Mouse (Mus musculus): ENCODE measurements at regions not wholly inside any gene's neighbourhood (a gene's known extent, or its start where the extent isn't known, plus 50 kb on each side); places are given as distances from the start of the nearest gene placed in this dataset.

GRCm38 (mm10) chr3:45523281-45523680 is 145.1 kb downstream of the Pcdh10 start:
- ATAC-seq (replicated peaks in 1 of 2; ENCODE audit: insufficient read depth in 1 of 2, low FRiP score in 2 of 2, low TSS enrichment in 1 of 2, low read depth in 1 of 2, poor library complexity in 2 of 2, severe bottlenecking in 2 of 2) = no peak

GRCm38 (mm10) chr3:45547091-45547490 is 168.9 kb downstream of the Pcdh10 start:
- no peak for ATAC-seq (replicated peaks in 1 of 2; ENCODE audit: insufficient read depth in 1 of 2, low FRiP score in 2 of 2, low TSS enrichment in 1 of 2, low read depth in 1 of 2, poor library complexity in 2 of 2, severe bottlenecking in 2 of 2)

GRCm38 (mm10) chr3:45555736-45556135 is 177.5 kb downstream of the Pcdh10 start:
- ATAC-seq (replicated peaks in 1 of 2; ENCODE audit: insufficient read depth in 1 of 2, low FRiP score in 2 of 2, low TSS enrichment in 1 of 2, low read depth in 1 of 2, poor library complexity in 2 of 2, severe bottlenecking in 2 of 2) = peak in 1 of 2 experiments; percentile 56; a peak in 1 of 4 replicates

GRCm38 (mm10) chr3:45572995-45573394 is 194.8 kb downstream of the Pcdh10 start:
- ATAC-seq (replicated peaks in 1 of 2; ENCODE audit: insufficient read depth in 1 of 2, low FRiP score in 2 of 2, low TSS enrichment in 1 of 2, low read depth in 1 of 2, poor library complexity in 2 of 2, severe bottlenecking in 2 of 2) = no peak

- no peak for ATAC-seq (replicated peaks in 1 of 2; ENCODE audit: insufficient read depth in 1 of 2, low FRiP score in 2 of 2, low TSS enrichment in 1 of 2, low read depth in 1 of 2, poor library complexity in 2 of 2, severe bottlenecking in 2 of 2)
Observed at GRCm38 (mm10) chr3:45577035-45577434, 198.8 kb downstream of the Pcdh10 start.

- ATAC-seq (replicated peaks in 1 of 2; ENCODE audit: insufficient read depth in 1 of 2, low FRiP score in 2 of 2, low TSS enrichment in 1 of 2, low read depth in 1 of 2, poor library complexity in 2 of 2, severe bottlenecking in 2 of 2) = no peak
Observed at GRCm38 (mm10) chr3:45593561-45593960, 215.4 kb downstream of the Pcdh10 start.

- ATAC-seq (replicated peaks in 1 of 2; ENCODE audit: insufficient read depth in 1 of 2, low FRiP score in 2 of 2, low TSS enrichment in 1 of 2, low read depth in 1 of 2, poor library complexity in 2 of 2, severe bottlenecking in 2 of 2) = no peak
Observed at GRCm38 (mm10) chr3:45602278-45602677, 224.1 kb downstream of the Pcdh10 start.

- no peak for ATAC-seq (replicated peaks in 1 of 2; ENCODE audit: insufficient read depth in 1 of 2, low FRiP score in 2 of 2, low TSS enrichment in 1 of 2, low read depth in 1 of 2, poor library complexity in 2 of 2, severe bottlenecking in 2 of 2)
Observed at GRCm38 (mm10) chr3:45603151-45603550, 225.0 kb downstream of the Pcdh10 start.

GRCm38 (mm10) chr3:45620729-45621128 is 242.5 kb downstream of the Pcdh10 start:
- ATAC-seq (replicated peaks in 1 of 2; ENCODE audit: insufficient read depth in 1 of 2, low FRiP score in 2 of 2, low TSS enrichment in 1 of 2, low read depth in 1 of 2, poor library complexity in 2 of 2, severe bottlenecking in 2 of 2) = no peak

- no peak for ATAC-seq (replicated peaks in 1 of 2; ENCODE audit: insufficient read depth in 1 of 2, low FRiP score in 2 of 2, low TSS enrichment in 1 of 2, low read depth in 1 of 2, poor library complexity in 2 of 2, severe bottlenecking in 2 of 2)
Observed at GRCm38 (mm10) chr3:45645856-45646450, 267.8 kb downstream of the Pcdh10 start.

GRCm38 (mm10) chr3:45649361-45649760 is 271.2 kb downstream of the Pcdh10 start:
- ATAC-seq (replicated peaks in 1 of 2; ENCODE audit: insufficient read depth in 1 of 2, low FRiP score in 2 of 2, low TSS enrichment in 1 of 2, low read depth in 1 of 2, poor library complexity in 2 of 2, severe bottlenecking in 2 of 2) = no peak

GRCm38 (mm10) chr3:45657023-45657422 is 278.8 kb downstream of the Pcdh10 start:
- ATAC-seq (replicated peaks in 1 of 2; ENCODE audit: insufficient read depth in 1 of 2, low FRiP score in 2 of 2, low TSS enrichment in 1 of 2, low read depth in 1 of 2, poor library complexity in 2 of 2, severe bottlenecking in 2 of 2) = no peak

GRCm38 (mm10) chr3:45658093-45658776 is 280.0 kb downstream of the Pcdh10 start:
- ATAC-seq (replicated peaks in 1 of 2; ENCODE audit: insufficient read depth in 1 of 2, low FRiP score in 2 of 2, low TSS enrichment in 1 of 2, low read depth in 1 of 2, poor library complexity in 2 of 2, severe bottlenecking in 2 of 2) = no peak

- no peak for ATAC-seq (replicated peaks in 1 of 2; ENCODE audit: insufficient read depth in 1 of 2, low FRiP score in 2 of 2, low TSS enrichment in 1 of 2, low read depth in 1 of 2, poor library complexity in 2 of 2, severe bottlenecking in 2 of 2)
Observed at GRCm38 (mm10) chr3:45659052-45659451, 280.9 kb downstream of the Pcdh10 start.

- no peak for ATAC-seq (replicated peaks in 1 of 2; ENCODE audit: insufficient read depth in 1 of 2, low FRiP score in 2 of 2, low TSS enrichment in 1 of 2, low read depth in 1 of 2, poor library complexity in 2 of 2, severe bottlenecking in 2 of 2)
Observed at GRCm38 (mm10) chr3:45670434-45670833, 292.2 kb downstream of the Pcdh10 start.

- no peak for ATAC-seq (replicated peaks in 1 of 2; ENCODE audit: insufficient read depth in 1 of 2, low FRiP score in 2 of 2, low TSS enrichment in 1 of 2, low read depth in 1 of 2, poor library complexity in 2 of 2, severe bottlenecking in 2 of 2)
Observed at GRCm38 (mm10) chr3:45677672-45678071, 299.5 kb downstream of the Pcdh10 start.

GRCm38 (mm10) chr3:45681410-45681809 is 303.2 kb downstream of the Pcdh10 start:
- ATAC-seq (replicated peaks in 1 of 2; ENCODE audit: insufficient read depth in 1 of 2, low FRiP score in 2 of 2, low TSS enrichment in 1 of 2, low read depth in 1 of 2, poor library complexity in 2 of 2, severe bottlenecking in 2 of 2) = no peak

GRCm38 (mm10) chr3:45707891-45708290 is 329.7 kb downstream of the Pcdh10 start:
- no peak for ATAC-seq (replicated peaks in 1 of 2; ENCODE audit: insufficient read depth in 1 of 2, low FRiP score in 2 of 2, low TSS enrichment in 1 of 2, low read depth in 1 of 2, poor library complexity in 2 of 2, severe bottlenecking in 2 of 2)
